Mouse (Mus musculus) splenic B cell, adult 2 months (primary cell): ENCODE data around the gene C2cd3.

Experiments used
- DNase-seq: peaks from one replicate; pipeline ENCODE4 v3.0.0-alpha.2; 2011; ENCODE audit warnings: low read depth, low spot score
- H3K27me3 ChIP-seq: 2 replicates; pipeline ENCODE4 v1.6.1; 2012; ENCODE audit warnings: mild to moderate bottlenecking, low read length, moderate library complexity, mixed read lengths; ENCODE audit not compliant: control insufficient read depth, poor library complexity, insufficient read depth, severe bottlenecking
- H3K36me3 ChIP-seq: 2 replicates; pipeline ENCODE4 v1.6.1; 2012; ENCODE audit warnings: mild to moderate bottlenecking, low read length, moderate library complexity, mixed read lengths; ENCODE audit not compliant: control insufficient read depth, poor library complexity, insufficient read depth, severe bottlenecking

Gene C2cd3

DNA sequence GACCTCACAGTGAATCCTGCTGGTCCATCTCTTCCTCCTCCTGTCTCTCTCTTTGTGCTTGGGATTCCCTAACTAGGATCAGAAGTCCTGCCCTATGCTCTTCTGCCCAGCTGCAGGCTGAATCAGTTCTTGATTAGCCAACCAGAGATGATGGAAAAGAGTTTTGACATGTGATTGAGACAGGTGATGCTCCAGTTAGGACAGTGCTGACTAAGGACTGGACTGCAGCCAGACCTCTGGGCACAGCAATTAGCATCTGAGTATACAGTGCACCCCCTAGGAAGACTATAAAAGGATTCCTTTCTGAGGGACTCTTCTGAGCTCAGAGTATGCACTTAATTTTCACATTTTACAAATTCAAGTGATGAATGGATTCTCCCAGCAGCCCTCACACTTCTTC lies 9.1 kb downstream of the C2cd3 start:
- H3K36me3 ChIP-seq = peaks cover 3% of the 10 kb centered on the region; the same call in 1 of the 2 replicates
- no peak for DNase-seq
- H3K27me3 ChIP-seq = no peaks in the 10 kb centered on the region

DNA sequence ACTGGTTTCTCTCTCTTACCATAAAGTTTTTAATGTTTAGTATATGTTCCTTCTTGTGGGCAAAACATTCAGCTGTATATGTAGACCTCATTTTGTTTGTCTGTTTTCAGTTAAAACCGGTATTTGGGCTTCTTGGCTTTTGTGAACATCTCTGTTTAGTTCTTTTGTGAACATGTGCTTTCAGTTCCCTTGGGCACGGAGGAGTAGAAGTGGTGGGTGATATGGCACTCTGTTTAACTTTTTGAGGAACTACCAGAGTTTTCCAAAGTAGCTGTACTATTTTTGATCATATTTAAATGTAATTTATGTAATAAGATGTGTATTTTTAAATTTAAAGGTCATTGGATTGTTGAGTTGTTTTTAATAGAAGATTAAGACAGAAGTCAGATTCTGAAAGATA lies 11.2 kb downstream of the C2cd3 start:
- no peak for DNase-seq

DNA sequence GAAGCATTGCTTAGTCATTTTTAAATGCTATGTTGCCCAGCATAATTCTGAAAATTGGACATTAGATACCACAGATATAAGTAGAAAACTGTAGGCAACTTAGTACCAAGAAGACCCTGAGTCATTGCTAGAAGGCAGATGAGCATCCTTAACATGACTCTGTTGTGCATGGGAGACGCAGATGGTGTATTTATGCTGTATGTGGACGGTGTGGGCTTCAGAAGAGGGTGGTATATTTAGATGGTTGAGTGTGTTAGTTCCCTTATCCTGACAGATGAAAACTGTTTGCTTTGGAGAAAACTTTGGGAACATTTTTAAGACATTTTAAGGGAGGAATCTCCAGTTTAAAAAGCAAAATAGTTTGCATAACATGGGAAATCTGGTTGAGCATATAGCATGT lies 16.1 kb downstream of the C2cd3 start:
- peaks cover 11% of the 10 kb centered on the region for H3K36me3 ChIP-seq
- no peaks in the 10 kb centered on the region for H3K27me3 ChIP-seq
- no peak for DNase-seq

More for the DNA sequence above, 11.2 kb downstream of the C2cd3 start:
- peaks cover 5% of the 10 kb centered on the region; the same call in 1 of the 2 replicates for H3K36me3 ChIP-seq
- no peaks in the 10 kb centered on the region for H3K27me3 ChIP-seq

DNA sequence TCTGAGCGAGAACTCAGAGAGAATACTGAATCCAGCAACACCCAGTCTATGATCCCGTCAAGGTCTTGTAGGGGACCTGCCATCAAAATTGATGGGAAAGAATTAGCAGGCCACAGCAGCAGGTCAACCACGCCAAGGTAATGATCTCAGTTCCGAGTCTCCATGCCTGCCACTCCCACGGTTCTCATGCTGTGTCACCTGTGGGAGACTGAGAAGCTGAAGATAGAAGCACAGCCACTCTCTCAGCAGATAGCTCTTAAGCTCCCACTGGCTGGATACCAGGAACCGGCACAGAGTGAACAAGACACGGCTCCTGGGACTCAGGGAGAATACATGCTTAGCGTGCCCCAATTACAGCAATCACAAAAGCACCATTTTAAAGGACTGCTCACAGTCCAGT lies 18.1 kb downstream of the C2cd3 start:
- Histone ChIP-seq H3K27me3 (no peaks in the 10 kb centered on the region), H3K36me3 (peaks cover 11% of the 10 kb centered on the region)
- DNase-seq = no peak

DNA sequence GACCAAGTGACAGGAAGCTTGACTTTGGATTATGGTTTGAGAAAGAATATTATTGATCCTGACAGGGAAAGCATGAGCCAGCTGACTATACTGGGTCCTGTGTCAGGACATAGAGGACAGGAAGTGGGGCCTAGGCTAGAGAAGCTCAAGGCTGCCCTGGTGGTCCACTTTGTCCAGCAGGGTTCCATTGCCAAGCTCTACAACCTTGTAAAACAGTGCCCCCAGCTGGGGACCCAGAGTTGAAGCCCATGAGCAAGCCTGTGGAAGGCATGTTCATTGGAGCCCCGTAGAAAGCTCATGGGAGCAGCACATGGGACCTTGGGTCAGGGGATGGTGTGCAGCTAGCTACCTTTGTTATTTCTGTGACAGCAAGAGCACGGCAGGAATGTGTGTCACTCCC lies 20.2 kb downstream of the C2cd3 start:
- Histone ChIP-seq H3K36me3 (peaks cover 11% of the 10 kb centered on the region), H3K27me3 (no peaks in the 10 kb centered on the region)
- no peak for DNase-seq

DNA sequence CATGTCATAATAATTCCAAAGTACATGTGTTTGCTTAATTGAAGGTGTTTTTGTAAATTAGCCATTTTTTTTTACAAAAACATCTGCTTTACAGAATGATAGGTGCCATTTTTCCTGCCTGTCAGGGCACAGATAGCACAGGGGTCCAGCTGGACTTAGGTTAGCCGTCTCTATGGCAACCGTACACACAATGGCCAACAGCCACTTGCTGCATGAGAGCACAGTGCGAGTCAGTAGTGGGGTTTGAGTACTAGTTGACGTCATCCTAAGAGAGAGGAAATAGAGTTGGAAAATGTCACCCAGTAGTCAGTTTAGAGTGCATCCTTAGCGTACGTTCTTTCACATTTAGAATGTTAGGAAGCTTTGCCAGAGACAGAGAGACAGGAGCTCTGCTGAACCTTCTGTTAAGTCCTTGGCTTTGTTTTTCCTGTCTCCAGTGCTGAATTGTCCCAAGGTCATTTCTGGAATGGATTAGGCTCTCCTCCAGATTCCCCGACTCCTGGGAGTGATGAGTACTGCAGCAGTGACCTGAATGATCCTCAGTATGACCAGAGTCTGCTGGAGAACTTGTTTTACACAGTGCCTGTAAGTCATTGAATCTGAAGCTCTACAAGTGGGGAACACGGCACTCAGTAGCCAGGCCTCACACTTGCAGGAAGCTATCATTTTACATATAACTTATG lies 27.3 kb downstream of the C2cd3 start:
- DNase-seq = no peak
- peaks cover 17% of the 10 kb centered on the region for H3K36me3 ChIP-seq
- H3K27me3 ChIP-seq = no peaks in the 10 kb centered on the region

DNA sequence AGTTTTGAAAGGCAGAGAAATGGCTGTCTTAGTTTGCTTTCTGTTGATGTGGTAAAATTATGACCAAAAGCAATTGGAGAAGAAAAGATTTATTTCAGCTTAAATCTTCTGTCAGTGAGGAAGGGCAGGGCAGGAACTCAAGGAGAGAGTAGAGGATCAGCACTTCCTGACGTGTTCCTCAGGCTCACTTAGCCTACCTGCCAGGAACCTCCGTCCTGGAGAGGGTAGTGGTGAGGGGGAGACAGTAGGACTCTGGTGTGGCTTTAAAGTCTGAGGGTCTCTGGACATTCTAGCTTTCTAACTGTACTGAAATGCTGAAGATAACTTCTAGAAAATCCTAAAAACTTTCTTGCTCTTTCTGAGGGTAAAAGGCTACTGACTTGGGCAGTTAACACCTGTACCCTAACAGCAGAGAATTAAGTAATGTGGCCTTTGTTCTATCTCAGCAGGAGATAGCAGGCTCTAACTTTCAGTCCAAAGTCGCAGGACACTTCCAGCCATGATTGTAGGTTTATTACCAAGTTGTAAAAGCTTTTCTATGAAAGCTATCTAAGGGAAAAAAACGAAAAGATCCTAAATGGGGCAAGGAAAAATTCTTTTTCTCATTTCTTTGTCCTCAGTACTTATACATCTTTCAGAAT lies 29.0 kb downstream of the C2cd3 start:
- no peak for DNase-seq
- Histone ChIP-seq H3K36me3 (peaks cover 20% of the 10 kb centered on the region), H3K27me3 (no peaks in the 10 kb centered on the region)

DNA sequence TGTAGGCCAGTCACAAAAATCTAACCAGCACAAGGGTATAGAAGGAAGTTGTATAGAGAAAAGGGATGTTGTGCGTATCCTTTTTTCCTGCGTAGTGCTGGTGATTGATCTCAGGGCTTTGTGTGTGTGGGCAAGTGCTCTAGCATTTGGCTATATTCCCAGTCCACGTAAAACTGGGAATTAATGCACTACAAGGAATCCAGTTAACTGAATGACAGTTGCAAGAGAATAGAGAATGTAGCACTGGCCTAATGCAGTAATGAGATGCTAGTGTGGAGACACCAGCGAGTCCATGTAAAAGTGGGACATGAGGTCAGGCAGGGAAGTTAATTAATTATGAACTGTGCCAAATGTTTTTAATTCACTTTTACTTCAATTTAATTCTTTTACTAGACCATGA lies 30.7 kb downstream of the C2cd3 start:
- Histone ChIP-seq H3K27me3 (no peaks in the 10 kb centered on the region), H3K36me3 (peaks cover 23% of the 10 kb centered on the region)
- DNase-seq = no peak

DNA sequence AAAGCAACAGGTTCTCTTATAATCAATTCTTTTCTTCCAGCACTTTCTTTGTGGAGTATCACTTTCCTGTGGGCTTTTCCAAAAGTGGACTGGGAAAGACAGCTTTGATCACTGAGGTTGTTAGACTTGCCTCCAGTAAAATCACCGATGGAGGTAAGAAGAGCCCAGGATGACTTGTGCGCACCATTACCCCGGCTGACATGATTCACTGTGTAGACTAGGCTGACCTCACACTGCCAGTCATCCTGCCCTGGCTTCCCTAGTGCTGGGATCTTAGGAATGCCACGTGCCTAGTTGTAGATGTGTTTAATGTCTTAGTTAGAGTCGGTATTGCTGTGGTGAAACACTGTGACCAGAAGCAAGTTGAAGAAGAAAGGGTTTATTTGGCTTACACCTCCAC lies 35.6 kb downstream of the C2cd3 start:
- no peak for DNase-seq
- Histone ChIP-seq H3K27me3 (no peaks in the 10 kb centered on the region), H3K36me3 (peaks cover 25% of the 10 kb centered on the region)

DNA sequence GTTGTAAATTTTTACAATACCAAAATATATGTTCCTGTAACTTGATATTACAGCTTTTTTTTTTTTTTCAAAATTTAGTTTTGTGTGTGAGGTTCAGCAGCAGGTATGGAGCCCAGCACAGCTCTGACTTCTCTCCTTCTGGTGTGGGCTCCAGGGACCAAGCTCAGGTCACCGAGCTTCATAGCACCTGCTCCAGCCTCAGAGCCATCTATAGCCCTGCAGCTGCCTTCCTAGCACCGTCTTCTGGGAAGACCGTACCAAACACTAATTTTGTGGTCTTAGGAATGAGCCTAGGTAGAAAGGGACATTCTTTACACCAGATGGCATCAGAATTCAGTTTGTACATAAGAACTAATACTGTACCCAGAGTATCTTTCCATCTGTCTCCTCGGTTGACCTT lies 36.7 kb downstream of the C2cd3 start:
- no peak for DNase-seq
- Histone ChIP-seq H3K36me3 (peaks cover 24% of the 10 kb centered on the region), H3K27me3 (no peaks in the 10 kb centered on the region)

DNA sequence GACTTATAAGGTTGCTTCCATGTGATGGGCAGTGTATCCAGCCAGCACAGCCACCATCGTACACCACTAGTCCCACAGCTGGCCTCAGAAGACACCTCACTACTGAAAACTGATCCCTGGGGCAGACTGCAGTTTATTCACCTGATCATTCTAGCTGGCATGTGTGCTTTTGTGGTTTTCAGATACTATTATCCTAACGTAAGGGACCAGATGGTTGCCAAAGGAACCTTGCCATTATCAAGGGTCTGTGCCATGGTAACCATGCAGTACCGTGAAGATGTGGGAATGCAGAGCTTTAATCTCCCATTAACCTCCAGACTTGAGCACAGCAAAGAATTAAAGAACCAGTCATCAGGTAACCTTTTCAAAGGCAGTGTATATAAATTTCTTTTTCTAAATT lies 53.8 kb downstream of the C2cd3 start:
- DNase-seq = no peak
- H3K36me3 ChIP-seq = peaks cover 10% of the 10 kb centered on the region
- no peaks in the 10 kb centered on the region for H3K27me3 ChIP-seq

DNA sequence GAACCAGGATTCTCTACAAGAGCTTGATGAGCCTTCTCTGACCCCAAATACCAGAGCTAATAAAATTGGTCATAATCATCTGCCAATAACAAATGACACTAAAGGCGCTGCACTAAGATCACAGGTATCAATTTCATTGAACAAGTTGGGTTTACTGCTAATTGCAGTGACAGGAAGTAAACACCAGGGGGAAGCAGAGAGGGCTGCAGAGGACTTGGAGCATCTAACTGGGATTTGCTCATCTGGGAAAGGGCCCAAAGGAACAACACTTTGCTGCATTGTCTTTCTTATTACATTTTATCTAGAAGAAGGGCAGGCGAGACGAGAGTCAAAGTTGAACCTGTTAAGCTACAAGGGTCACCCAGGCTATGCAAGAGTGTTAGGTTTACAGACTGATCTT lies 57.1 kb downstream of the C2cd3 start:
- DNase-seq = peak; percentile 61
- H3K27me3 ChIP-seq = no peaks in the 10 kb centered on the region
- peaks cover 21% of the 10 kb centered on the region for H3K36me3 ChIP-seq

DNA sequence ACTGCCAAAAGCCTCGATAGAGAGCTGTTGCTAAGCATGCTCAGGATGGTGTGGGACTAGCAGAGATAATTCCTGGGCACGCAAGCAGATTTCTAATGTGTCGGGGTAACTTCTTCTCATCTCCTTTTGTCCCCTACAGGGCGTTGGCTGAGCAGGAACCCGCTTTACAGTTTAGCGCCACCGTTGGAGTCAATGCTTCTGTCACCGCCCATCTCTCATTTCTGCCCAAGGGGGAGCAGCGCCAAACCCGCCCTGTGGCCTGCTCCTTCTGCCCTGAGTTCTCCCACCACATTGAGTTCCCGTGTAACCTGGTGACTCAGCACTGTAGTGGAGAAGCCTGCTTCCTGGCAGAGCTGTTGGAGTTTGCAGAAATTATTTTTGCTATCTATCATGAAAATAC lies 57.9 kb downstream of the C2cd3 start:
- DNase-seq = no peak
- Histone ChIP-seq H3K36me3 (peaks cover 20% of the 10 kb centered on the region), H3K27me3 (no peaks in the 10 kb centered on the region; the same call in 1 of the 2 replicates)

DNA sequence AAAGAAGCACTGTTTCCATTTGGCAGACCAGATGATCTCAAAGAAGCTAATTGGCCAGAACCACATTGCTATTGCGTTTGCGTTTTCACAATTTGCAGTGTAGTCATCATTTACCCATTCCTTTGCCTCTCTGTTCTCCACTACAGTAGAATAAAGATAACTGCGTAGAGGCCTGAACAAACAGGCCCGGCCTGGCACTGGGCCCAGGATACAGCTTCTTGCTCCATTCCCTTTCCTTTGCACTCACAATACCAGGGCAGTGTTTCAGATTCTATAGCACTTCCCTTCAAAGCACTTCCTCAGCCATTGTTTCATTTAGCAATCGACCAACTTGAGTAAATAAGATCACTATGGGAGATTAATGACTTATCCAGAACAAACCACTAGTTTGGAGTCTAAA lies 59.1 kb downstream of the C2cd3 start:
- no peak for DNase-seq
- Histone ChIP-seq H3K36me3 (peaks cover 21% of the 10 kb centered on the region), H3K27me3 (no peaks in the 10 kb centered on the region; the same call in 1 of the 2 replicates)

DNA sequence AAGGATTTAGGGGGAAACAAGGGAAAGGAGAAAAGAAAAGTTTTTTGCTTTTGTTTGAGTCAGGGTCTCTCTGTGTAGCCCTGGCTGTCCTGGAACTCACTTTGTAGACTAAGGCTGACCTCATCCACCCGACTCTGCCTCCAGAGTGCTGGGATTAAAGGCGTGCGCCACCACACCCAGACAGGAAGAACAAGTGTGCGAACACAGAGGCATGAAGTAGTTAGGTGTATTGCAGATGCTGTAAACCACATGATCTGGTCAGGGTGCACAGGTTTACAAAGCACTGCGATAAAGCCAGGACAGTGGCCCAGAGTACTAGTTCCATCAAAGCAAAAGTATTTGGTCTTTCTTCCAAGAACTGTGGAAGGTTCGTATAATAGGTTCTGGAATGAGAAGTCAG lies 61.3 kb downstream of the C2cd3 start:
- no peaks in the 10 kb centered on the region; the same call in 1 of the 2 replicates for H3K27me3 ChIP-seq
- no peak for DNase-seq
- peaks cover 21% of the 10 kb centered on the region for H3K36me3 ChIP-seq

DNA sequence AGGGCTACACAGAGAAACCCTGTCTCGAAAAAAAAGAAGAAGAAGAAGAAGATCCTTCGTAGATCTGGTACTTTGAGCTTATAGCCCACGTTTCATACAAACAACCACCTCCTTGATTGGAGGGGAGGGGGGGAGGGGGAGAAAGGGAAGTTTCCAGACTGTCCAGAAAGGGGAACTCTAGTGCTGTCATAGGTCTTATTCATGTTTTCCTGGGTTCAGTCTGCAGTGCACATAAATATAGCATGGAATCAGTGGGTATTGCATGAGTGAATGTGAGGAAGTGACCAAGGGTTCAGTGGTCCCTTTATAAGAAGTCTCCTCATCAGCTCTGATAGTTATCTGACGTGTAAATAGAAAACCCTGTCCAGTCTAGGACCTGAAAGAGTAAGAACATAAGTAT lies 71.7 kb downstream of the C2cd3 start:
- Histone ChIP-seq H3K27me3 (no peaks in the 10 kb centered on the region), H3K36me3 (peaks cover 17% of the 10 kb centered on the region)
- DNase-seq = peak; percentile 25
